Mouse (Mus musculus) lung, adult 2 months (tissue): ENCODE data around the gene Rap1b.

ENCODE experiments used
- CTCF ChIP-seq: fragments of 200-500 bp; IDR thresholded peaks from 2 replicates; pipeline ENCODE4 v1.5.1; 2011; ENCODE audit warnings: mild to moderate bottlenecking, low read length, control low read depth; ENCODE audit not compliant: insufficient read depth
- POLR2A ChIP-seq: fragments of 200-500 bp; IDR thresholded peaks from 2 replicates; pipeline ENCODE4 v1.6.1; 2011; ENCODE audit warnings: low read depth, mild to moderate bottlenecking, control low read depth, low read length, borderline replicate concordance; ENCODE audit errors: extremely low read depth

DNA sequence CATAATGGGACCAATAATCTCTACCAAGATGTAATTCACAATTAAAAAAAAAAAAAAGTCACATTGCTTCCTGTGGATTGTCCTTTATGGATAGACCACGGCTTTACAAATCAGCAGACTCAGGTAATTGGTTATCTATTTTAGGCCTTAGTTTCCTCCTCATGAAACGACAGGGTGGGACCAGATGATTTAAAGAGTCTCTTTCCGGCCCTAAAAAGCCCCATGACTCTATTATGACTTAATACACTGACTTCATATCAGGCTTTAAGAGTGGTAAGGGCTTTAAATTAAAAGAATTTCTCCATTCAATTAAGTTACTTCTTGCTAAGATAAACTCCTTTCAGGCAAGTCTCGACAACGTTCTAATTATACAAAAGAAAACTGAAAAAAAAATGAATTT lies 1.6 kb downstream of the Rap1b start:
- TF ChIP-seq CTCF (no peak), POLR2A (no peak)
